Mouse (Mus musculus) adrenal gland, postnatal 0 days (tissue): ENCODE data around the gene Minos1. TPM values are rescaled to one million over a fixed set of nuclear protein-coding genes. Genes with fewer than 3 reads are reported as not detected.

Source experiments
- polyA plus RNA-seq: library from polyadenylated mRNA; unstranded; fragments of >200 nt; fragmentation: Nextera tagmentation; extraction: Ambion mirVana; gene quantifications from 2 replicates; pipeline ENCODE4 v1.2.1, GENCODE M21; 2015

Minos1 gene
- polyA plus RNA-seq: 1,209 and 1,611 TPM in 2 replicates

GRCm38 (mm10) chr4:139130701-139131549 lies at the start of gene Minos1:
TSS of gene Minos1 (minus strand) at chr4:139131113.

GRCm38 (mm10) chr4:139092356-139093195 lies 38.3 kb downstream of the Minos1 start, which contains the start of gene Nbl1:
TSS of gene Nbl1 (minus strand) at chr4:139092993.

GRCm38 (mm10) chr4:139075041-139075711 lies 55.7 kb downstream of the Minos1 start, which contains the start of gene Htr6:
TSS of gene Htr6 (minus strand) at chr4:139075570.

Other genes with a start within 250 kb of the Minos1 start
- gene Otud3, start 217.2 kb downstream of the Minos1 start, polyA plus RNA-seq: 2.4 and 3.1 TPM in 2 replicates
- gene Rnf186, start 164.0 kb downstream of the Minos1 start, polyA plus RNA-seq: 0.11 and 0.30 TPM in 2 replicates
- 6.9 and 9.6 TPM in 2 replicates for gene Tmco4, start 158.2 kb downstream of the Minos1 start, polyA plus RNA-seq
- 0.06 and 0.09 TPM in 2 replicates for gene Htr6, start 55.5 kb downstream of the Minos1 start, polyA plus RNA-seq
- 106 and 199 TPM in 2 replicates for gene Nbl1, start 38.1 kb downstream of the Minos1 start, polyA plus RNA-seq
- 266 and 342 TPM in 2 replicates for gene Capzb, start 61.8 kb upstream of the Minos1 start, polyA plus RNA-seq
- 11.4 and 15.2 TPM in 2 replicates for gene Pqlc2, start 179.6 kb upstream of the Minos1 start, polyA plus RNA-seq
- 73.7 and 105 TPM in 2 replicates for gene Akr7a5, start 179.6 kb upstream of the Minos1 start, polyA plus RNA-seq
- gene Mrto4, start 221.5 kb upstream of the Minos1 start, polyA plus RNA-seq: 42.9 and 61.1 TPM in 2 replicates
- gene Emc1, start 221.5 kb upstream of the Minos1 start, polyA plus RNA-seq: 11.7 and 18.5 TPM in 2 replicates
- gene Ubr4, start 221.5 kb upstream of the Minos1 start, polyA plus RNA-seq: 42.0 and 49.0 TPM in 2 replicates